Mouse (Mus musculus) midbrain, postnatal 0 days (tissue): ENCODE data around the gene Ceacam9. TPM values are rescaled to one million over a fixed set of nuclear protein-coding genes. Genes with fewer than 3 reads are reported as not detected.

Source experiments
- ATAC-seq: fragments of 200-750 bp; cut with Nextera tagmentation; 2 replicates; pipeline ENCODE4 v1.8.0; 2017; ENCODE audit warnings: moderate number of reproducible peaks, mild to moderate bottlenecking, moderate TSS enrichment, moderate library complexity; ENCODE audit not compliant: low FRiP score
- DNase-seq: peaks from one replicate; pipeline ENCODE4 v3.0.0-alpha.2; 2015; ENCODE audit warnings: low spot score
- H3K27ac ChIP-seq: fragments of 300-500 bp; sonication (generic); 2 replicates; pipeline ENCODE4 v1.5.1; 2014; ENCODE audit warnings: low read depth, mild to moderate bottlenecking, low read length, mixed read lengths
- H3K27me3 ChIP-seq: fragments of 300-500 bp; sonication (generic); 2 replicates; pipeline ENCODE4 v1.6.1; 2014; ENCODE audit warnings: low read length, control low read depth, mixed read lengths; ENCODE audit not compliant: insufficient read depth
- H3K36me3 ChIP-seq: fragments of 300-500 bp; sonication (generic); 2 replicates; pipeline ENCODE4 v1.6.1; 2014; ENCODE audit warnings: low read length, control low read depth, mixed read lengths; ENCODE audit not compliant: insufficient read depth
- H3K4me1 ChIP-seq: fragments of 300-500 bp; sonication (generic); 2 replicates; pipeline ENCODE4 v1.6.1; 2014; ENCODE audit warnings: mild to moderate bottlenecking, control low read depth, antibody characterized with exemption, low read length, mixed read lengths; ENCODE audit not compliant: insufficient read depth
- H3K4me2 ChIP-seq: fragments of 300-500 bp; sonication (generic); 2 replicates; pipeline ENCODE4 v1.6.1; 2014; ENCODE audit warnings: low read depth, mild to moderate bottlenecking, low read length, mixed read lengths; ENCODE audit not compliant: poor library complexity, severe bottlenecking
- H3K4me3 ChIP-seq: fragments of 300-500 bp; sonication (generic); 2 replicates; pipeline ENCODE4 v1.5.1; 2014; ENCODE audit warnings: low read depth, mild to moderate bottlenecking, low read length, moderate library complexity
- H3K9ac ChIP-seq: fragments of 300-500 bp; sonication (generic); replicated peaks from 2 replicates; pipeline ENCODE4 v1.6.1; 2014; ENCODE audit warnings: mild to moderate bottlenecking, low read length, moderate library complexity, mixed read lengths; ENCODE audit not compliant: poor library complexity, severe bottlenecking
- H3K9me3 ChIP-seq: fragments of 300-500 bp; sonication (generic); 2 replicates; pipeline ENCODE4 v1.6.1; 2016; ENCODE audit warnings: low read length, control low read depth
- CTCF ChIP-seq: IDR thresholded peaks from 2 replicates; pipeline ENCODE4 v1.5.1; 2016; ENCODE audit warnings: antibody characterized with exemption, mild to moderate bottlenecking
- WGBS: fragments of 180-500 bp; shearing (Covaris S2); extraction: QIAGEN DNeasy Blood & Tissue Kit; methylation state at CpG from one replicate; pipeline ENCODE4 v1.1.7; 2014; 5-methylcytosine and 5-hydroxymethylcytosine counted together
- polyA plus RNA-seq: library from polyadenylated mRNA; unstranded; fragments of >200 nt; fragmentation: Nextera tagmentation; extraction: Ambion mirVana; gene quantifications from 2 replicates; pipeline ENCODE4 v1.2.1, GENCODE M21; 2015
- total RNA-seq: library from RNA; depleted of rRNA; stranded (reverse); fragments of >200 nt; gene quantifications from 2 replicates; pipeline ENCODE4 v1.2.3, GENCODE M21; 2014

Gene Ceacam9
- total and polyA plus RNA-seq, 2 experiments from 2014 or later, result 0.21 TPM; not detected in 1

DNA sequence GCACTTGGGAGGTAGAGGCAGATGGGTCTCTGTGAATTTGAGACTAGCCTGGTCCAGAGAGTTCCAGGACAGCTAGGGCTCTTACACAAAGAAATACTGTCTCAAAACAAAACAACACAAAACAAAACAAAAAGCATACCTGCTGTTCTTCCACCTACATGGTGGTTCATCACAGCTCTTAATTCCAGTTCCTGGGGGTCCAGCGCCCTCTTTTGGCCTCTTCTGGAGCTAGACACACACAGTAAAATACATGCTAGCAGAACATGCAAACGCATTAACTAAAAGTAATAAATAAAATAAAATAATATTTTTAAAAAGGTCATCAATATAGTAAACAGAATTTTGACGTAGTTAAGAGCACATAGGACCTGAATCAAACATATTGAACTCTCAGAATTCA, 26.7 kb upstream of the Ceacam9 start:
- Histone ChIP-seq H3K9ac (no peak overlapping the region), H3K27me3 (no peaks in the 10 kb centered on the region), H3K36me3 (no peaks in the 10 kb centered on the region), H3K27ac (no peak overlapping the region), H3K4me3 (no peak overlapping the region), H3K4me2 (no peak overlapping the region), H3K9me3 (no peaks in the 10 kb centered on the region), H3K4me1 (no peaks in the 10 kb centered on the region)
- ATAC-seq (no peak), DNase-seq (peak; percentile 41)
- WGBS, result 33% methylated on average over 3 of the region's 3 CpGs
- TF ChIP-seq CTCF, result peak; percentile 64

- 57% methylated on average over 2 of the region's 2 CpGs for whole genome bisulfite sequencing
- Histone ChIP-seq H3K36me3 (no peaks in the 10 kb centered on the region), H3K4me1 (no peaks in the 10 kb centered on the region), H3K4me3 (no peak overlapping the region), H3K27me3 (no peaks in the 10 kb centered on the region), H3K9me3 (no peaks in the 10 kb centered on the region), H3K9ac (no peak overlapping the region), H3K4me2 (no peak overlapping the region), H3K27ac (no peak overlapping the region)
- DNase-seq, result no peak
- TF ChIP-seq CTCF, result peak; percentile 45
- ATAC-seq, result no peak
Observed at GRCm38 (mm10) chr7:16699042-16699441, 22.7 kb upstream of the Ceacam9 start.

- no peak overlapping the region for H3K9ac ChIP-seq
- DNase-seq (no peak), ATAC-seq (no peak)
- no peak overlapping the region for H3K4me3 ChIP-seq
- H3K4me1 ChIP-seq, result no peaks in the 10 kb centered on the region
- WGBS, result 76% methylated on average over 5 of the region's 5 CpGs
- no peak for TF ChIP-seq CTCF
- H3K36me3 ChIP-seq, result no peaks in the 10 kb centered on the region
- H3K4me2 ChIP-seq, result no peak overlapping the region
- H3K27ac ChIP-seq, result no peak overlapping the region
- no peaks in the 10 kb centered on the region for H3K9me3 ChIP-seq
- no peaks in the 10 kb centered on the region for H3K27me3 ChIP-seq
Observed at GRCm38 (mm10) chr7:16700583-16700982, 21.1 kb upstream of the Ceacam9 start.

- ATAC-seq, result no peak
- no peak overlapping the region for H3K4me3 ChIP-seq
- no peaks in the 10 kb centered on the region for H3K36me3 ChIP-seq
- no peak overlapping the region for H3K27ac ChIP-seq
- H3K9me3 ChIP-seq, result no peaks in the 10 kb centered on the region
- no peak overlapping the region for H3K9ac ChIP-seq
- H3K27me3 ChIP-seq, result no peaks in the 10 kb centered on the region
- H3K4me2 ChIP-seq, result no peak overlapping the region
- no peak for TF ChIP-seq CTCF
- WGBS, result 69% methylated on average over 9 of the region's 9 CpGs
- H3K4me1 ChIP-seq, result no peaks in the 10 kb centered on the region
- no peak for DNase-seq
Observed at GRCm38 (mm10) chr7:16706385-16706784, 15.3 kb upstream of the Ceacam9 start.

GRCm38 (mm10) chr7:16708244-16708643, 13.5 kb upstream of the Ceacam9 start:
- Histone ChIP-seq H3K4me1 (no peaks in the 10 kb centered on the region), H3K27me3 (no peaks in the 10 kb centered on the region), H3K4me3 (no peak overlapping the region), H3K9me3 (no peaks in the 10 kb centered on the region), H3K4me2 (no peak overlapping the region), H3K9ac (no peak overlapping the region), H3K36me3 (no peaks in the 10 kb centered on the region), H3K27ac (no peak overlapping the region)
- ATAC-seq, result no peak
- DNase-seq, result no peak
- no peak for TF ChIP-seq CTCF
- 31% methylated on average over 9 of the region's 9 CpGs for WGBS

DNA sequence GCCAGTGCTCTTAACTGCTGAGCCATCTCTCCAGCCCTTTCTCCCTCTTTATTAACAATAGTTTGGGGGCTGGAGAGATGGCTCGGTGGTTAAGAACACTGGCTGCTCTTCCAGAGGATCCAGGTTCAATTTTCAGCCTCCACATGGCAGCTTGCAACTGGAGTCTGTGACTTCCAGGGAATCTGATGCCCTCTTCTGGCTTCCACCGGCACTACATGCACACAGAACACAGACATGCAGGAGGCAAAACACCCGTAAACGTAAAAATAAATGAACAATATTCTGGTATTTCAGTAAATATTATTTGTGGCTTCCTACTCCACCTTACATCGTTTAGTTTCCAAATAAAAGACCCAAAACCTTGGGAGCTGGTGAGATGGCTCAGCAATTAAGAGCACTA, 11.1 kb upstream of the Ceacam9 start:
- TF ChIP-seq CTCF, result peak; percentile 31
- no peak overlapping the region for H3K27ac ChIP-seq
- H3K4me3 ChIP-seq, result no peak overlapping the region
- H3K9ac ChIP-seq, result no peak overlapping the region
- H3K4me2 ChIP-seq, result no peak overlapping the region
- no peaks in the 10 kb centered on the region for H3K36me3 ChIP-seq
- ATAC-seq (no peak), DNase-seq (no peak)
- WGBS, result 79% methylated on average over 5 of the region's 5 CpGs
- no peaks in the 10 kb centered on the region for H3K9me3 ChIP-seq
- no peaks in the 10 kb centered on the region for H3K27me3 ChIP-seq
- H3K4me1 ChIP-seq, result no peaks in the 10 kb centered on the region
